Mouse (Mus musculus): Measurements from ENCODE around the gene Bbof1.
A peak's percentile ranks its signal among the peaks of the same experiment; 100 is the strongest.

The Bbof1 gene

DNA sequence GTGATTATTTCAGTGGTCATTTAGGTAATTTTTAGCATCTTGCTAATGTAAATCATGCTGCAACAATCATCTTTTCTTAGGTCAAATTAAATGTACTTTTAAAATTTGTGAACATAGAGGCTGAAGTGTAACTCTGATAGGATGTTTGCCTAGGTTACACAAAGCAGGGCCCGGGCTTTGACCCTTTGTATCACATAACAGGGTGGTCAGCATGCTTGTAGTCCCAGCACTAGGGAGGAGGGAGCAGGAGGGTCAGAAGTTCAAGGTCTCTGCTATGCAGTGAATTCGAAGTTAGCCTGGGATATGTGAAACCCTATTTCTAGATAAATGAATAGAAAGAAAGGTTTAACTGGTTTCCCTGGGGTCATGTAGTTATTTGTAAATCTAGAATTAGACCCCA, 72.4 kb downstream of the Bbof1 start:
- no peak for DNase-seq

DNA sequence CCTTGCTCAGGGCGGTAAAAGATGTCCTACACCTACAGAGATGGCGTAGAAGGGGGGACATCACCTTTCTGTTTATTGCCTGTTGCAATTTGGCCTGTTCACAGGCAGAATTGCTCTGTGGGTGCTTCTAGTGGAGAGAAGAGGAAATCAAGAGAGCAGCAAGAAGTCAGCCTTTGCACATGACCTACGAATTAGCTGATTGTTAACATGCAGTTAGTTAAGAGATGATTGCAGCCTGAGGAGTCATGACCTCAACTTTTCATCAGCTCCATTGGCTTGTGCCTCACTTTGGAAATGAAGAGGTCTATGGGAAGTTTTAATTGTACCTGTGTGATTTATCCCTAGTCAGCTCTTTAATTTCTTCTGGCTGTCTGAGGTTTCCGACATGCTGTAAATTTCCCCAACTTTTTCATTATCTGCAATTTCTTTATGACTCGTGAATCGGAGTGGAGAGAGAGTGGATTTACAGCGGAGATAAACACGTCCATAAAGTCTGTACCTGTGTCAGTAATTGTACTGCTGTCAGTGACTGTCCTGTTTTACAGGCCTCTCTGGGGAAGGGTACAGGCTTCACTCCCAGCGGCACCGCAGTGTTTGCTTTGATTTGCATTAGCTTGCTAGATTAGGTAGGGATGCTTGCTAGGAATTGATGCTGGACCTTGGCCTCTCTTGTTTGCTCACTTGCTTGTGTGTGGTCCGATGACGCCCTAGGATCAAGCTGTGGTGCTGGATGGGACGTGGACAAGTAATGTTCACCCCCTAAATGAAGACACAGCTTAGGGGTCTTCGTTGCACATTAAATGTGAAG, 74.1 kb downstream of the Bbof1 start:
- no peak for DNase-seq

DNA sequence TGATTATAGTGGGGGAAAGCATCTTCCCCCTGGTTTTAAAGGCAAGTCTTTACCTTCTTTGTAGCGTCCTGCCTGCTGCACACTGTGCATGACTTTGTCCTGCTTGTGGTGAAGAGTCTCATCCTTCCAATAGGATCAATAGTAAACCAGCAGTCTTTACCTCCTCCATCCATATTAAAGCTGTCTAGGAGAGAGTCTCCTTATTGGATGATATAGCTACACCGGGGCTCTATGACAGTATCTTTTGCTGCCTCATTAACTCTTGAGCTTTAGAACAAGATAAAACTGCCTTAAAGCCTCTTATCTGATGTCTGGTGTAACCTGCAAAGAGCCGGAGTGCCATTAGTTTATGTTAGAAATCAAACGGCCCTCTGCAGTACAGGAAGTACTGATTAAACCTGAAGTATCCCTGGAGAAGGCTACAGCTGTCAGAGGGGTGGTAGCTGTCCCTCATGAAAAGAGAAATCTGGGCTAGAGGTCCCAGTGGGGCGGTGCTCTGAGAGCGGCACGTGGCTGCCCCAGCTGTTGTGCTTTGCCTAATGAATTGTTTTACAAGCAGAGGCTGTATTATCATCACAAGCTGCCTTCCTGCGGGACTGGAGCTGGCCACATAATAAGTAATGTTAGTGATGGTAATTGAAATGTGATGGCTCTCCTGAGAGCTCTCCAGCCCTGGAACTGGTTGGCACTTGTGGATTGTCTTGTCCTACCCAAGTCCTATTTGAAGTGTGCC, 78.6 kb downstream of the Bbof1 start:
- DNase-seq = peak; percentile 19
